Mouse (Mus musculus): ENCODE measurements at regions not wholly inside any gene's neighbourhood (a gene's known extent, or its start where the extent isn't known, plus 50 kb on each side); places are given as distances from the start of the nearest gene placed in this dataset.

GRCm38 (mm10) chr16:86934989-86935388 is 419.0 kb upstream of the N6amt1 start:
- WGBS (ENCODE audit: insufficient replicate concordance) = 36% methylated on average over 2 of the region's 2 CpGs

DNA sequence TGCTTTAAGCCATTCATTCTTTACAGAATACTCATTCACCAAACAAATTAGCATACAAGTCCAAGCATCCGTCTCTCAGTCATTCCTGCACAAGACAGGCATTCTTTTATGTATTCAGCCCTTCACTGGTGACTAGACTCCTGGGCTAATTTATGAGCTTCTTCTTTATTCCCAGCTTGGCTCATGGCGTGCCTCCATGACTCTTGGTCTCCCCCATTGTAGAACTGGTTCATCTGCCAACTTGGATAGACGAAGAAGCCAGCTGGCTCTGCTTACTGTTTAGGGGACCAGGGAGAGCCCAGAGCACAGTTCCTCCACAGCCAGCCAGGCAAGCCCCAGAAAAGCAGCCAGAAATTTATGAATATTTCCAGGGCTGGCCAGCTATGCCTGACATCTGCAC is 421.2 kb upstream of the N6amt1 start:
- H3K4me2 ChIP-seq (ENCODE audit: low read depth) = no peak overlapping the region
- no peak overlapping the region for H3K27ac ChIP-seq
- ATAC-seq (ENCODE audit: insufficient read depth) (no peak), DNase-seq (ENCODE audit: low read depth in 3 of 3, low spot score in 3 of 3) (no peak)
- 54% methylated on average over 3 of the region's 3 CpGs for WGBS (ENCODE audit: insufficient replicate concordance)
- no peaks in the 10 kb centered on the region for H3K36me3 ChIP-seq (replicated peaks; ENCODE audit: control insufficient read depth, insufficient read depth, low read depth)
- no peaks in the 10 kb centered on the region for H3K4me1 ChIP-seq (replicated peaks; ENCODE audit: control insufficient read depth in 2 of 2, insufficient read depth in 2 of 2, low read length in 1 of 2)
- TF ChIP-seq CTCF (IDR thresholded peaks at IDR 0.05; ENCODE audit: low read depth) (no peak), EP300 (IDR thresholded peaks at IDR 0.05; ENCODE audit: low read depth) (no peak)
- no peaks in the 10 kb centered on the region for H3K27me3 ChIP-seq (ENCODE audit: control insufficient read depth, insufficient read depth, low read length)
- H3K9me3 ChIP-seq (ENCODE audit: control insufficient read depth, low read length) = no peaks in the 10 kb centered on the region
- H3K4me3 ChIP-seq (ENCODE audit: insufficient read depth in 1 of 2, low read depth in 2 of 2, low read length in 2 of 2) = no peak overlapping the region
- no peak overlapping the region for H3K9ac ChIP-seq (replicated peaks)

More at GRCm38 (mm10) chr16:86934989-86935388, 419.0 kb upstream of the N6amt1 start:
- Histone ChIP-seq H3K9ac (replicated peaks) (no peak overlapping the region), H3K4me2 (ENCODE audit: low read depth) (no peak overlapping the region), H3K36me3 (replicated peaks; ENCODE audit: control insufficient read depth, insufficient read depth, low read depth) (no peaks in the 10 kb centered on the region), H3K27ac (no peak overlapping the region), H3K4me1 (replicated peaks; ENCODE audit: control insufficient read depth in 2 of 2, insufficient read depth in 2 of 2, low read length in 1 of 2) (no peaks in the 10 kb centered on the region), H3K27me3 (ENCODE audit: control insufficient read depth, insufficient read depth, low read length) (no peaks in the 10 kb centered on the region), H3K9me3 (ENCODE audit: control insufficient read depth, low read length) (no peaks in the 10 kb centered on the region), H3K4me3 (ENCODE audit: insufficient read depth in 1 of 2, low read depth in 2 of 2, low read length in 2 of 2) (no peak overlapping the region)
- ATAC-seq (ENCODE audit: insufficient read depth) (no peak), DNase-seq (ENCODE audit: low read depth in 3 of 3, low spot score in 3 of 3) (no peak)
- no peak for TF ChIP-seq CTCF (IDR thresholded peaks at IDR 0.05; ENCODE audit: low read depth)
- no peak for TF ChIP-seq EP300 (IDR thresholded peaks at IDR 0.05; ENCODE audit: low read depth)

- no peak overlapping the region for H3K4me3 ChIP-seq (ENCODE audit: insufficient read depth in 1 of 2, low read depth in 2 of 2, low read length in 2 of 2)
- no peaks in the 10 kb centered on the region for H3K36me3 ChIP-seq (replicated peaks; ENCODE audit: control insufficient read depth, insufficient read depth, low read depth)
- H3K4me2 ChIP-seq (ENCODE audit: low read depth) = no peak overlapping the region
- DNase-seq (ENCODE audit: low read depth in 3 of 3, low spot score in 3 of 3) = no peak
- H3K9ac ChIP-seq (replicated peaks) = no peak overlapping the region
- H3K27ac ChIP-seq = no peak overlapping the region
- TF ChIP-seq EP300 (IDR thresholded peaks at IDR 0.05; ENCODE audit: low read depth) = no peak
- TF ChIP-seq CTCF (IDR thresholded peaks at IDR 0.05; ENCODE audit: low read depth) = no peak
- H3K9me3 ChIP-seq (ENCODE audit: control insufficient read depth, low read length) = no peaks in the 10 kb centered on the region
- ATAC-seq (ENCODE audit: insufficient read depth) = no peak
- H3K4me1 ChIP-seq (replicated peaks; ENCODE audit: control insufficient read depth in 2 of 2, insufficient read depth in 2 of 2, low read length in 1 of 2) = no peaks in the 10 kb centered on the region
- no peaks in the 10 kb centered on the region for H3K27me3 ChIP-seq (ENCODE audit: control insufficient read depth, insufficient read depth, low read length)
- WGBS (ENCODE audit: insufficient replicate concordance) = 59% methylated on average over 2 of the region's 2 CpGs
These were observed 455.8 kb upstream of the N6amt1 start for GRCm38 (mm10) chr16:86897967-86898710.

DNA sequence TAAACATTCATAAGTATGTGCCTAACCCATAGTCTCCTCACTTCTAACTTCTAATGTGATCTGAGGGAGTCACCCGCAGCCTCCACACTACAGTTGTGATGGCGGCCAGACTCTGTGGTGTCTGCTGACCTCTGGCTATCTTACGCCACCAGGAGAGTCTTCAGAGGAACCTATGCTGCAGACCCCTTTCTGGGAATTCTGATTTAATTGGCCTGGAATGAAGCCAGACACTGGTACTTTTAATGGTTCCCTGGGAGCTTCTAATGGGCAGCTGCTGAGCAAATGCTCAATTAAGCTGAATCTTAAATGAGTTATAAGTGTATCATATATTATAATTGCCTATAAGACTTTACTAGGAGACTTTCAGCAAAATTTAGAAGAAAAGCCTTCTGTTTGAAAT is 459.0 kb upstream of the N6amt1 start:
- H3K4me1 ChIP-seq (replicated peaks; ENCODE audit: control insufficient read depth in 2 of 2, insufficient read depth in 2 of 2, low read length in 1 of 2) = no peaks in the 10 kb centered on the region
- no peak overlapping the region for H3K9ac ChIP-seq (replicated peaks)
- H3K4me3 ChIP-seq (ENCODE audit: insufficient read depth in 1 of 2, low read depth in 2 of 2, low read length in 2 of 2) = no peak overlapping the region
- ATAC-seq (ENCODE audit: insufficient read depth) (no peak), DNase-seq (ENCODE audit: low read depth in 3 of 3, low spot score in 3 of 3) (no peak)
- no peak for TF ChIP-seq CTCF (IDR thresholded peaks at IDR 0.05; ENCODE audit: low read depth)
- no peak overlapping the region for H3K27ac ChIP-seq
- 69% methylated on average over 3 of the region's 3 CpGs for WGBS (ENCODE audit: insufficient replicate concordance)
- no peaks in the 10 kb centered on the region for H3K27me3 ChIP-seq (ENCODE audit: control insufficient read depth, insufficient read depth, low read length)
- no peak overlapping the region for H3K4me2 ChIP-seq (ENCODE audit: low read depth)
- H3K9me3 ChIP-seq (ENCODE audit: control insufficient read depth, low read length) = no peaks in the 10 kb centered on the region
- H3K36me3 ChIP-seq (replicated peaks; ENCODE audit: control insufficient read depth, insufficient read depth, low read depth) = no peaks in the 10 kb centered on the region

GRCm38 (mm10) chr16:86894333-86894732 is 459.7 kb upstream of the N6amt1 start:
- TF ChIP-seq EP300 (IDR thresholded peaks at IDR 0.05; ENCODE audit: low read depth) = no peak
- no peak for TF ChIP-seq CTCF (IDR thresholded peaks at IDR 0.05; ENCODE audit: low read depth)
- 57% methylated on average over 5 of the region's 5 CpGs for WGBS (ENCODE audit: insufficient replicate concordance)
- Histone ChIP-seq H3K9ac (replicated peaks) (no peak overlapping the region), H3K4me3 (ENCODE audit: insufficient read depth in 1 of 2, low read depth in 2 of 2, low read length in 2 of 2) (no peak overlapping the region), H3K9me3 (ENCODE audit: control insufficient read depth, low read length) (no peaks in the 10 kb centered on the region), H3K4me1 (replicated peaks; ENCODE audit: control insufficient read depth in 2 of 2, insufficient read depth in 2 of 2, low read length in 1 of 2) (no peaks in the 10 kb centered on the region), H3K36me3 (replicated peaks; ENCODE audit: control insufficient read depth, insufficient read depth, low read depth) (no peaks in the 10 kb centered on the region), H3K27ac (no peak overlapping the region), H3K27me3 (ENCODE audit: control insufficient read depth, insufficient read depth, low read length) (no peaks in the 10 kb centered on the region), H3K4me2 (ENCODE audit: low read depth) (no peak overlapping the region)
- DNase-seq (ENCODE audit: low read depth in 3 of 3, low spot score in 3 of 3) (no peak), ATAC-seq (ENCODE audit: insufficient read depth) (no peak)

Measured in liver, embryonic 14.5 days (tissue).